Mouse (Mus musculus): Measurements from ENCODE around the gene Cdc42ep4.

DNA sequence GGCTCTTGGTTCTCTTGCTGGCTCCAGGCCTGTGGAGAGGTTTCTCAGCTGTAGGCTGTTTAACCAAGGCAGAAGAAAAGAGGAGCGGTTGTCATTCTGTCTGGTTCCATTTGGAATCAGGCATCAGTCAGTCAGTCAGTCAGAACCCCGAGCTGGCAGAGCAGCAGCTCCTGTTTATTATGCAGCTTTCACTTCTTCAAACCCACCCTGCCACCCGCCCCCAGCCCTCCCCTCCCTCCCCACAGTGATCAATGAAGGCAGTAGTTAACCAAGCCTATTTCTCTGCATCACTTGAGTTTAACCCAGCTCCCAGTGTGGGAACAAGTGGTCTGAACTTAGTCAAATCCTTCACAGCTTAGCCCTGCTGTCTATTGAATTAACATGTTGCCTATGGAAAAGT lies 59.8 kb downstream of the Cdc42ep4 start:
- no peak for TF ChIP-seq CTCF (IDR thresholded peaks at IDR 0.05; ENCODE audit: borderline replicate concordance, extremely low read depth, insufficient read depth, insufficient read length)
- no peak for TF ChIP-seq POLR2A (IDR thresholded peaks at IDR 0.05; ENCODE audit: borderline replicate concordance, extremely low read depth, insufficient read depth, insufficient read length, poor library complexity, severe bottlenecking)
